Mouse (Mus musculus) embryonic facial prominence, embryonic 11.5 days (tissue): ENCODE measurements around the gene Chek1. TPM values are rescaled to one million over a fixed set of nuclear protein-coding genes. Genes with fewer than 3 reads are reported as not detected.

Experiments used
- ATAC-seq: fragments of 200-750 bp; cut with Nextera tagmentation; replicated peaks from 2 replicates; pipeline ENCODE4 v1.8.0; 2017; ENCODE audit warnings: low read depth; ENCODE audit not compliant: insufficient number of reproducible peaks, low FRiP score, low TSS enrichment
- DNase-seq: peaks from one replicate; pipeline ENCODE4 v3.0.0-alpha.2; 2015; ENCODE audit warnings: low spot score
- H3K27ac ChIP-seq: fragments of 300-500 bp; sonication (generic); replicated peaks from 2 replicates; pipeline ENCODE4 v1.5.1; 2014; ENCODE audit warnings: mild to moderate bottlenecking, low read depth, low read length, control low read depth
- H3K27me3 ChIP-seq: fragments of 300-500 bp; sonication (generic); 2 replicates; pipeline ENCODE4 v1.6.1; 2014; ENCODE audit warnings: mild to moderate bottlenecking, low read length, moderate library complexity, mixed read lengths; ENCODE audit not compliant: control insufficient read depth, insufficient read depth
- H3K36me3 ChIP-seq: fragments of 300-500 bp; sonication (generic); replicated peaks from 2 replicates; pipeline ENCODE4 v1.6.1; 2014; ENCODE audit warnings: low read depth, mild to moderate bottlenecking, low read length, moderate library complexity, mixed read lengths; ENCODE audit not compliant: control insufficient read depth, insufficient read depth
- H3K4me1 ChIP-seq: fragments of 300-500 bp; sonication (generic); 2 replicates; pipeline ENCODE4 v1.6.1; 2014; ENCODE audit warnings: low read length, mixed read lengths; ENCODE audit not compliant: control insufficient read depth, insufficient read depth
- H3K4me2 ChIP-seq: fragments of 300-500 bp; sonication (generic); 2 replicates; pipeline ENCODE4 v1.6.1; 2014; ENCODE audit warnings: low read depth, mild to moderate bottlenecking, control low read depth, low read length, moderate library complexity
- H3K4me3 ChIP-seq: fragments of 300-500 bp; sonication (generic); 2 replicates; pipeline ENCODE4 v1.5.1; 2014; ENCODE audit warnings: low read depth, low read length, control low read depth
- H3K9ac ChIP-seq: fragments of 300-500 bp; sonication (generic); replicated peaks from 2 replicates; pipeline ENCODE4 v1.6.1; 2014; ENCODE audit warnings: mild to moderate bottlenecking, control low read depth, low read length
- H3K9me3 ChIP-seq: fragments of 300-500 bp; sonication (generic); replicated peaks from 2 replicates; pipeline ENCODE4 v1.6.1; 2016; ENCODE audit warnings: mild to moderate bottlenecking, low read length, inconsistent platforms, mixed read lengths; ENCODE audit not compliant: control insufficient read depth
- WGBS: fragments of 180-500 bp; shearing (Covaris S2); extraction: QIAGEN DNeasy Blood & Tissue Kit; methylation state at CpG from one replicate; pipeline ENCODE4 v1.1.7; 2014; 5-methylcytosine and 5-hydroxymethylcytosine counted together
- polyA plus RNA-seq: library from polyadenylated mRNA; unstranded; fragments of >200 nt; fragmentation: Nextera tagmentation; extraction: Ambion mirVana; gene quantifications from 2 replicates; pipeline ENCODE4 v1.2.1, GENCODE M21; 2014

The Chek1 gene
- polyA plus RNA-seq, 1 experiment from 2014 or later, result 68.6 TPM

GRCm38 (mm10) chr9:36716624-36717023 is 10.2 kb downstream of the Chek1 start:
- Histone ChIP-seq H3K36me3 (no peaks in the 10 kb centered on the region), H3K4me1 (no peaks in the 10 kb centered on the region), H3K9me3 (no peaks in the 10 kb centered on the region), H3K27me3 (no peaks in the 10 kb centered on the region), H3K27ac (no peak overlapping the region), H3K9ac (no peak overlapping the region), H3K4me3 (no peak overlapping the region), H3K4me2 (no peak overlapping the region)
- WGBS, result 76% methylated on average over 3 of the region's 3 CpGs
- no peak for DNase-seq
- no peak for ATAC-seq

GRCm38 (mm10) chr9:36707304-36707703 is 19.6 kb downstream of the Chek1 start:
- Histone ChIP-seq H3K36me3 (no peaks in the 10 kb centered on the region), H3K4me3 (no peak overlapping the region), H3K9me3 (no peaks in the 10 kb centered on the region), H3K27ac (no peak overlapping the region), H3K4me1 (no peaks in the 10 kb centered on the region), H3K27me3 (no peaks in the 10 kb centered on the region), H3K9ac (no peak overlapping the region), H3K4me2 (no peak overlapping the region)
- WGBS, result 92% methylated on average over 6 of the region's 6 CpGs
- DNase-seq (no peak), ATAC-seq (no peak)

GRCm38 (mm10) chr9:36705923-36706322 is 20.9 kb downstream of the Chek1 start:
- ATAC-seq, result no peak
- no peak for DNase-seq
- H3K4me3 ChIP-seq, result no peak overlapping the region
- 89% methylated on average over 3 of the region's 3 CpGs for WGBS
- H3K4me1 ChIP-seq, result no peaks in the 10 kb centered on the region
- no peaks in the 10 kb centered on the region for H3K27me3 ChIP-seq
- H3K36me3 ChIP-seq, result no peaks in the 10 kb centered on the region
- H3K4me2 ChIP-seq, result no peak overlapping the region
- H3K9me3 ChIP-seq, result no peaks in the 10 kb centered on the region
- no peak overlapping the region for H3K27ac ChIP-seq
- H3K9ac ChIP-seq, result no peak overlapping the region

- Histone ChIP-seq H3K4me3 (no peak overlapping the region), H3K36me3 (no peaks in the 10 kb centered on the region), H3K4me2 (no peak overlapping the region), H3K27me3 (no peaks in the 10 kb centered on the region), H3K9ac (no peak overlapping the region), H3K4me1 (no peaks in the 10 kb centered on the region), H3K27ac (no peak overlapping the region), H3K9me3 (no peaks in the 10 kb centered on the region)
- DNase-seq (no peak), ATAC-seq (no peak)
- WGBS, result 91% methylated on average over 10 of the region's 10 CpGs
These were observed 32.6 kb downstream of the Chek1 start for GRCm38 (mm10) chr9:36694276-36694675.

- no peaks in the 10 kb centered on the region for H3K9me3 ChIP-seq
- H3K27me3 ChIP-seq, result no peaks in the 10 kb centered on the region
- no peaks in the 10 kb centered on the region for H3K4me1 ChIP-seq
- H3K9ac ChIP-seq, result no peak within 1 kb of the TSS
- no peak for DNase-seq
- no peak within 1 kb of the TSS for H3K27ac ChIP-seq
- no peak within 1 kb of the TSS for H3K4me2 ChIP-seq
- WGBS, result 62% methylated on average over 1 of the region's 1 CpGs
- no peaks in the 10 kb centered on the region for H3K36me3 ChIP-seq
- ATAC-seq, result no peak
- H3K4me3 ChIP-seq, result no peak within 1 kb of the TSS
These were observed 33.9 kb downstream of the Chek1 start, which contains the start of gene Acrv1 for GRCm38 (mm10) chr9:36692920-36693319. Gene Acrv1, plus strand, starts transcription at chr9:36693220.

- no peaks in the 10 kb centered on the region for H3K36me3 ChIP-seq
- H3K4me2 ChIP-seq, result no peak overlapping the region
- no peak overlapping the region for H3K27ac ChIP-seq
- DNase-seq (peak; percentile 2), ATAC-seq (no peak)
- H3K27me3 ChIP-seq, result no peaks in the 10 kb centered on the region
- no peak overlapping the region for H3K9ac ChIP-seq
- H3K4me3 ChIP-seq, result no peak overlapping the region
- H3K9me3 ChIP-seq, result no peaks in the 10 kb centered on the region
- H3K4me1 ChIP-seq, result no peaks in the 10 kb centered on the region
These were observed 39.5 kb downstream of the Chek1 start for GRCm38 (mm10) chr9:36687329-36687728.

- H3K36me3 ChIP-seq, result no peaks in the 10 kb centered on the region
- 76% methylated on average over 2 of the region's 2 CpGs for WGBS
- no peak overlapping the region for H3K4me3 ChIP-seq
- no peak overlapping the region for H3K27ac ChIP-seq
- H3K9me3 ChIP-seq, result no peaks in the 10 kb centered on the region
- H3K4me1 ChIP-seq, result no peaks in the 10 kb centered on the region
- H3K27me3 ChIP-seq, result no peaks in the 10 kb centered on the region
- no peak overlapping the region for H3K9ac ChIP-seq
- ATAC-seq (no peak), DNase-seq (no peak)
- H3K4me2 ChIP-seq, result no peak overlapping the region
These were observed 45.4 kb downstream of the Chek1 start for GRCm38 (mm10) chr9:36681424-36681823.
